Mouse (Mus musculus): ENCODE results near the gene Clmn. TPM values are rescaled to one million over a fixed set of nuclear protein-coding genes. Genes with fewer than 3 reads are reported as not detected.

Gene Clmn
- polyA plus RNA-seq, 1 experiment = 0.05 TPM

GRCm38 (mm10) chr12:104793486-104793885 is 71.4 kb downstream of the Clmn start:
- peaks cover 41% of the 10 kb centered on the region for H3K27me3 ChIP-seq (ENCODE audit: control insufficient read depth, insufficient read depth, insufficient read length)
- H3ac ChIP-seq (ENCODE audit: control insufficient read depth, insufficient read length, low read depth) = no peak overlapping the region
- H3K36me3 ChIP-seq (ENCODE audit: control insufficient read depth, insufficient read depth) = no peaks in the 10 kb centered on the region
- no peak for TF ChIP-seq CTCF (IDR thresholded peaks at IDR 0.05; ENCODE audit: control insufficient read depth, insufficient read depth, insufficient read length)
- no peak for TF ChIP-seq MYOD1 (IDR thresholded peaks at IDR 0.05; ENCODE audit: control insufficient read depth, insufficient read length, low read depth)
- no peaks in the 10 kb centered on the region for H3K79me3 ChIP-seq (ENCODE audit: low read depth)
- no peaks in the 10 kb centered on the region for H3K79me2 ChIP-seq (ENCODE audit: control insufficient read depth, insufficient read depth)
- no peak overlapping the region for H3K4me3 ChIP-seq (ENCODE audit: insufficient read depth, poor library complexity, severe bottlenecking)

GRCm38 (mm10) chr12:104777603-104778002 is 87.3 kb downstream of the Clmn start:
- no peaks in the 10 kb centered on the region for H3K36me3 ChIP-seq (ENCODE audit: control insufficient read depth, insufficient read depth)
- no peak overlapping the region for H3ac ChIP-seq (ENCODE audit: control insufficient read depth, insufficient read length, low read depth)
- H3K79me3 ChIP-seq (ENCODE audit: low read depth) = no peaks in the 10 kb centered on the region
- no peak overlapping the region for H3K4me3 ChIP-seq (ENCODE audit: insufficient read depth, poor library complexity, severe bottlenecking)
- no peak for TF ChIP-seq FOSL1 (IDR thresholded peaks at IDR 0.05; ENCODE audit: insufficient read depth, low read length, poor library complexity, severe bottlenecking)
- no peak for TF ChIP-seq MYOG (IDR thresholded peaks at IDR 0.05; ENCODE audit: control insufficient read depth, extremely low read depth, insufficient read length)
- no peak for TF ChIP-seq CEBPB (IDR thresholded peaks at IDR 0.05; ENCODE audit: low read depth)
- no peak for TF ChIP-seq MAX (IDR thresholded peaks at IDR 0.05)
- no peak for TF ChIP-seq MYOD1 (IDR thresholded peaks at IDR 0.05; ENCODE audit: control insufficient read depth, insufficient read length, low read depth)
- TF ChIP-seq USF1 (IDR thresholded peaks at IDR 0.05; ENCODE audit: low read depth) = no peak
- TF ChIP-seq CTCF (IDR thresholded peaks at IDR 0.05; ENCODE audit: control insufficient read depth, insufficient read depth, insufficient read length) = no peak
- no peaks in the 10 kb centered on the region for H3K79me2 ChIP-seq (ENCODE audit: control insufficient read depth, insufficient read depth)
- H3K27me3 ChIP-seq (ENCODE audit: control insufficient read depth, insufficient read depth, insufficient read length) = peaks cover 46% of the 10 kb centered on the region

GRCm38 (mm10) chr12:104771941-104772340 is 92.9 kb downstream of the Clmn start:
- Histone ChIP-seq H3K4me3 (ENCODE audit: insufficient read depth, poor library complexity, severe bottlenecking) (no peak overlapping the region), H3K79me2 (ENCODE audit: control insufficient read depth, insufficient read depth) (no peaks in the 10 kb centered on the region), H3ac (ENCODE audit: control insufficient read depth, insufficient read length, low read depth) (no peak overlapping the region), H3K36me3 (ENCODE audit: control insufficient read depth, insufficient read depth) (no peaks in the 10 kb centered on the region), H3K79me3 (ENCODE audit: low read depth) (no peaks in the 10 kb centered on the region), H3K27me3 (ENCODE audit: control insufficient read depth, insufficient read depth, insufficient read length) (peaks cover 13% of the 10 kb centered on the region)
- TF ChIP-seq FOSL1 (IDR thresholded peaks at IDR 0.05; ENCODE audit: insufficient read depth, low read length, poor library complexity, severe bottlenecking) = no peak
- no peak for TF ChIP-seq CEBPB (IDR thresholded peaks at IDR 0.05; ENCODE audit: low read depth)
- TF ChIP-seq CTCF (IDR thresholded peaks at IDR 0.05; ENCODE audit: control insufficient read depth, insufficient read depth, insufficient read length) = no peak

GRCm38 (mm10) chr12:104769201-104769785 is 95.6 kb downstream of the Clmn start:
- Histone ChIP-seq H3K27me3 (ENCODE audit: control insufficient read depth, insufficient read depth, insufficient read length) (no peaks in the 10 kb centered on the region), H3K79me2 (ENCODE audit: control insufficient read depth, insufficient read depth) (no peaks in the 10 kb centered on the region), H3K79me3 (ENCODE audit: low read depth) (no peaks in the 10 kb centered on the region), H3ac (ENCODE audit: control insufficient read depth, insufficient read length, low read depth) (no peak overlapping the region), H3K36me3 (ENCODE audit: control insufficient read depth, insufficient read depth) (no peaks in the 10 kb centered on the region), H3K4me3 (ENCODE audit: insufficient read depth, poor library complexity, severe bottlenecking) (no peak overlapping the region)
- TF ChIP-seq USF1 (IDR thresholded peaks at IDR 0.05; ENCODE audit: low read depth) (no peak), MAX (IDR thresholded peaks at IDR 0.05) (no peak), MYOD1 (IDR thresholded peaks at IDR 0.05; ENCODE audit: control insufficient read depth, insufficient read length, low read depth) (no peak), CEBPB (IDR thresholded peaks at IDR 0.05; ENCODE audit: low read depth) (no peak), CTCF (IDR thresholded peaks at IDR 0.05; ENCODE audit: control insufficient read depth, insufficient read depth, insufficient read length) (no peak), MYOG (IDR thresholded peaks at IDR 0.05; ENCODE audit: control insufficient read depth, extremely low read depth, insufficient read length) (no peak)

- TF ChIP-seq CEBPB (IDR thresholded peaks at IDR 0.05; ENCODE audit: low read depth) = no peak
- TF ChIP-seq MYOD1 (IDR thresholded peaks at IDR 0.05; ENCODE audit: control insufficient read depth, insufficient read length, low read depth) = no peak
- no peak for TF ChIP-seq CTCF (IDR thresholded peaks at IDR 0.05; ENCODE audit: control insufficient read depth, insufficient read depth, insufficient read length)
- no peak for TF ChIP-seq MYOG (IDR thresholded peaks at IDR 0.05; ENCODE audit: control insufficient read depth, extremely low read depth, insufficient read length)
- TF ChIP-seq USF1 (IDR thresholded peaks at IDR 0.05; ENCODE audit: low read depth) = no peak
- no peaks in the 10 kb centered on the region for H3K79me2 ChIP-seq (ENCODE audit: control insufficient read depth, insufficient read depth)
- H3ac ChIP-seq (ENCODE audit: control insufficient read depth, insufficient read length, low read depth) = no peak overlapping the region
- H3K4me3 ChIP-seq (ENCODE audit: insufficient read depth, poor library complexity, severe bottlenecking) = no peak overlapping the region
- no peaks in the 10 kb centered on the region for H3K27me3 ChIP-seq (ENCODE audit: control insufficient read depth, insufficient read depth, insufficient read length)
- H3K79me3 ChIP-seq (ENCODE audit: low read depth) = no peaks in the 10 kb centered on the region
- H3K36me3 ChIP-seq (ENCODE audit: control insufficient read depth, insufficient read depth) = no peaks in the 10 kb centered on the region
These were observed 97.7 kb downstream of the Clmn start for GRCm38 (mm10) chr12:104767183-104767582.

DNA sequence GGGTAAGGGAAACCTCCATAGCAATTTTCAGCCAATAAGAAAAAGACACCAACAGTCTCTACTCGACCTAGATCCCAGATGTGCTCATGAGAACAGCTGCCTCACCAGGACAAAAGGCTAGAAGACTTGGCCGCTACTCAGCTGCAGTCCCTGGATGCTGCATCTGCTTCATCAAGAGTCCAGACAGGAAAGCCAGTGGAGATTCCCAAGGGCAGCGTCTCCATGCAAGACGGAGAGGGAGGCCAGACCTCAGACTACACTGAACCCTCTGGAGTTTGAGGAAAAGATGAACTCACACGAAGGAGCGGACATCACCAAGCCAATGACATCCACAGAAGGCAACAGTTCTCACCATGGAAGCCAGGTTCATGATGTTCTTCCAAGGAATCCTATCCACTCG is 99.1 kb downstream of the Clmn start:
- no peak overlapping the region for H3K4me3 ChIP-seq (ENCODE audit: insufficient read depth, poor library complexity, severe bottlenecking)
- no peak for TF ChIP-seq MAX (IDR thresholded peaks at IDR 0.05)
- H3ac ChIP-seq (ENCODE audit: control insufficient read depth, insufficient read length, low read depth) = no peak overlapping the region
- H3K36me3 ChIP-seq (ENCODE audit: control insufficient read depth, insufficient read depth) = no peaks in the 10 kb centered on the region
- H3K79me2 ChIP-seq (ENCODE audit: control insufficient read depth, insufficient read depth) = no peaks in the 10 kb centered on the region
- H3K79me3 ChIP-seq (ENCODE audit: low read depth) = no peaks in the 10 kb centered on the region
- H3K27me3 ChIP-seq (ENCODE audit: control insufficient read depth, insufficient read depth, insufficient read length) = no peaks in the 10 kb centered on the region
